Mouse (Mus musculus) megakaryocyte-erythroid progenitor cell, adult 5 weeks (primary cell): ENCODE results near the gene P4hb. TPM values are rescaled to one million over a fixed set of nuclear protein-coding genes. Genes with fewer than 3 reads are reported as not detected.

Source experiments
- polyA plus RNA-seq: library from polyadenylated mRNA; stranded (reverse); fragments of >175 nt; gene quantifications from 2 replicates; pipeline ENCODE4 v1.2.3, GENCODE M21; 2012

The P4hb gene
- 1,164 and 1,680 TPM in 2 replicates for polyA plus RNA-seq

DNA sequence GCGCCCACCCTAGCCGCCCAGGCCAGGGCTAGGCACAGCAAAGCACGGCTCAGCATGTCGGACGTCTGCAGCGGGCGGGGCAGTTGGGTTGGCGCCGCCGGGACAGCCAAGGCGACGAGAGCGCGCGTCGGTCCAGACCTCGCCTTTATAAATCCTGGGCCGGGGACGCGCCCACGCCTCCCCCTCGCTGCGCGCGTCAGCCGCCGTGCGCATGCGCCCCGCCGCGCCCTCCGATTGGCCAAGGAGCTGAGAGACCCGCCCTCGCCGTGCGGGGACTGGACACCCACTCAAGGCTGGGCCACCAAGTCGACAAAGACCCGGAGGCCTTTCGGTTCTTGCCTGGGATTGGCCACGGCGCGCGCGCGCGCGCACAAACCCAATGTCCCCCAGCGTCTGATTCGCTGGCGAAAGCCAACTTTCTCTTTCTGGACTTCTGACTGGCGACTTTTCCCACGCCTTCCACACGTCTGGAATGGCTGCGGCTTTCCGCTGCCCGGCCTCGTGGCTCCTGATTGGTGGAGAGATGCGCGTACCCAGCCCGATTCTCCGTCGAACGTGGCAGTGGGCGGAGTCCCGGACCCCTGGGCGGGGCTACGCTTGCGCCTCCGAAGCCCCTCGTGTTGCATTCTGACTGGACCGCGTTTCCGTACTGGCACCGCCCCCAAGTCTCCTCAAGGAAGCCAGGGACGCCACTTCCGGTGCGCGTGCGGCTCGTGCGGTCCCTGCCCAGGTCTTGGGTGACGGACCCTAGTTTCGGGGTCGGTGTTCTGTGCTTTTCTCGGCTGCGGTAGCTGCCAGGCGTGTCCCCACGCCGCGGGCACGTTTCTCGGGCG lies at the start of gene P4hb:
Gene P4hb, minus strand, starts transcription at position 502 of the 833 bp plus-strand sequence.

DNA sequence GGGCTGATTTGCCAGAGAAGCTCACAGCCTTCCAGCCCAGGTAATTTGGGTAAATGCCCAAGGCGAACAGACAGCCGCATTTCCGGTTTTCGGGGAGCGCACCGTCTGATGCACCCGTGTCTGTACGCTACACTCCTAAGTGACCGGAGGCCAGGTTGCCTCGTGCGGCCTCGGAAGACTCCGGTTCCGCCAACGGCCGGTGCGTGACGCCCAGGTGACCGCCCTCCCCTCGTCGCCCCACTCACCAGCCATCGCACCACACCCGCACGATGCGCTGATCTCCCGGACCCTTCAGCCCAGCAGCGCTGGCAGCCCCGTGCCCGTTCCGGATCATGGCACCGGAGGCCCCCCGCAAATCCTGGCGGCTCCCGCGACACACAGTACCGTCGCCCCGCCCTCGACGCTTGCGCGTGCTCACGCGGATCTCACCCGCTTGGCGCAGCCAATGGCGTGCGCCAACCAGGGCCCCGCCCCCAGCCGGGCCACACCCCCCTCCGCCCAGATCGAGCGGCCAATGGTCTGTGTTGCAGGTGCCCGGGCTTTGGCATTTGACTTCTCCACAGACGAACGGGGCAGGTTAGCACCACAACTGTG lies 44.6 kb upstream of the P4hb start, which contains the start of gene Pcyt2:
Gene Pcyt2, minus strand, starts transcription at position 418 of the 594 bp plus-strand sequence.

GRCm38 (mm10) chr11:120608241-120609034 lies 35.4 kb upstream of the P4hb start, which contains the start of gene Npb:
Npb (plus strand) TSS chr11:120608477.

DNA sequence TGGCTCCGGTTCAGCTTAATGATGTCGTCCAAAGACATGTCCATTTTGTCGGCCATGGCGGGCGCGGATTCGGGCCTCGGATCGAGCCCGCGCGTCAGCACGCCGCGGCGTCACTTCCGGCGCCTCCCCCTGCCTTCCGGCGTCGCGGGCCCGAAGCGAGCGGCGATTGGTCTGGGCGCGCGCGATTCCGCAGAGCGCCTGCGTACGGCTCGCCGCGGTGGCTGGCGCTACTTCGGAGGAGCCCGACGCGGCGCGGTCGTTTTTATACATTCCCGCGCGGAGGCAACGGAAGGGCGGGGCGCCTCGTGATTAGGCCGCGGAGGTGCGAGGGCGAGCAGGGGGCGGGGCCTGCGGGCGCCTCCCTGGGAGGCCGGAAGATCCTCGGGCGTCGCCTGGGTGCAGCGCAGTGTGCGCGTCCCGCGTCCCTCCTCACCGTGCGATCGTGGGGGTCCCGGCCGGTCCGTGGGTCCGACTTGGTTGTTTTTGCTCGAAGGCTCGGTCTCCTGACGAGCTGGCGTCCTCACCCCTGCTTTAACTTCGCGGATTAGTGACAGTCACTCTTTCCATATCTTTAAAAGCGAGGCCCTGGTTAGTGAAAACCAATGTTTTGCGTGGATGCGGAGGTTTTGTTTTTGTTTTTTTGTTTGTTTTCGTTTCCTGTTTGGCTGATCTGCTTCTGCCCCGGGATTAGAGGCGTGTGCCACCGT lies 25.4 kb upstream of the P4hb start, which contains the start of the genes Alyref and Anapc11:
Gene Alyref, minus strand, starts transcription at position 83 of the 707 bp plus-strand sequence.
Gene Anapc11, plus strand, starts transcription at position 139 of the 707 bp plus-strand sequence.

DNA sequence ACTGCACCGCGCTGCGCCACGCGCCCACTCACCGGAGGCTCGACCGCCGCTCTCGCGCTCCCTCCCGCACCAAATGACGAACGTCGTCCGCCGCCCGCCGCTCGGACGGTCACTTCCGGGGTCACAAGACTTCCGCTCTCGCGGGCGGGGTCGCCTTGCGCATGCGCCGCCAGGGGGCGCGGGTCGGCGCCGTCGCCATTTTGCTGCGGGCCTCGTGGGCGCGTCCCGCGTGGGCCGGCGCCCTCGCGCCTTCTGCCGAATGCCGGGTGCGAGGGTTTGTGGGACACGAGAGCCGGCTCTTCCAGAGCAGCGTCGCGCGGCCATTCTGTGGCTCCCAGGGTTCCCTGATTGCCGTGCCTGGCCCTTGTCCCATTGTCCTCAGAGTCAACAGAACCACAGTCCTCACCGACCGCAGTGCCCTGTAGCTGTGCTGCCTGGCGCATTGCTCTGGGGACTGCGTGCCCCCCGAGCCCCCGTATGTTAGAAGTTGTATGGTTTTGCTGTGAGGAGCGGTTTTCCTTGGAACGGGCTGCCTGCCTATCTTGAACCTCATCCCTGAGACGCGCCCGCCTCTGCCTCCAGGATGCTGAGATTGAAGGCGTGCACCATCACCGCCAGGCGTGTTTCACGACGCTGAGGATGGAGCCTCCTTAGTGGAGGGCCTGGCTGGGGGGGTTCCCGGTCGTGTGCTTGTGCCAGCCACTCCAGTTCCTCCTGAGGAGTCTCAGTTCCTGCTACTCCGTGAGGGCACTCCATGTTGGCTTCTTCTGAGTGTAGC lies 8.6 kb upstream of the P4hb start, which contains the start of gene Arhgdia:
Gene Arhgdia, minus strand, starts transcription at position 135 of the 778 bp plus-strand sequence.

DNA sequence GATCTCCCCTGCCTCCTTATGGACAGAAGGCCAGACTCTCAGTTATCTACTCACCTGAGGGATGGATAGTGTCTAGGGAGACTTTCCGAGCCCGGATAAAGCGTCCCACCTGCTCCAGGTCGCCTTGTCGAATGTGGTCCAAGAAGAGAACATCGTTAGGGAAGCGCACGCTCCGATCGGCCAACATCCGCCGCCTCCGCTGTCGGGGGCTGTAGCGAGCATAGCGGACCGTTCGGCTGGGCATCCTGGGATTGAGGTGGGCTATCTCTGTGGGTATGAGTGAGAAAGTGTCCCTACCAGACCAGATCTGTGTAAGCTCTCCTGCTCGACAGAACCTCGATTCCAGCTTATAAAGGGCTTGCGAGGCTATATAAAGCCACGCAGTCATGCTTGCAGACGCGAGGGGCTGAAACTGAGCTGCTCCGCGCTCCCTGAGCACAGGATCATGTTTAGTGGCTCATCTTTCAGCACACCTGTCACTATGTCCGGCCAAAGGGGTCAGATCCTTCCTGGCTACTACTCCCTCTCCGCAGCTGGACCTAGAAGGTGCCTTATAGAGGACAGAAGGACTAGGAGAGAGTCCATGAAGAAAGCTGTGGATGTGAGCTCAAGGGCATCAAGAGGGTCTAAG lies 22.1 kb downstream of the P4hb start, which contains the start of gene Ppp1r27:
Gene Ppp1r27, minus strand, starts transcription at position 323 of the 631 bp plus-strand sequence.

GRCm38 (mm10) chr11:120549168-120549945 lies 23.7 kb downstream of the P4hb start, which contains the start of gene Mcrip1:
Mcrip1 (minus strand) TSS chr11:120549727.

DNA sequence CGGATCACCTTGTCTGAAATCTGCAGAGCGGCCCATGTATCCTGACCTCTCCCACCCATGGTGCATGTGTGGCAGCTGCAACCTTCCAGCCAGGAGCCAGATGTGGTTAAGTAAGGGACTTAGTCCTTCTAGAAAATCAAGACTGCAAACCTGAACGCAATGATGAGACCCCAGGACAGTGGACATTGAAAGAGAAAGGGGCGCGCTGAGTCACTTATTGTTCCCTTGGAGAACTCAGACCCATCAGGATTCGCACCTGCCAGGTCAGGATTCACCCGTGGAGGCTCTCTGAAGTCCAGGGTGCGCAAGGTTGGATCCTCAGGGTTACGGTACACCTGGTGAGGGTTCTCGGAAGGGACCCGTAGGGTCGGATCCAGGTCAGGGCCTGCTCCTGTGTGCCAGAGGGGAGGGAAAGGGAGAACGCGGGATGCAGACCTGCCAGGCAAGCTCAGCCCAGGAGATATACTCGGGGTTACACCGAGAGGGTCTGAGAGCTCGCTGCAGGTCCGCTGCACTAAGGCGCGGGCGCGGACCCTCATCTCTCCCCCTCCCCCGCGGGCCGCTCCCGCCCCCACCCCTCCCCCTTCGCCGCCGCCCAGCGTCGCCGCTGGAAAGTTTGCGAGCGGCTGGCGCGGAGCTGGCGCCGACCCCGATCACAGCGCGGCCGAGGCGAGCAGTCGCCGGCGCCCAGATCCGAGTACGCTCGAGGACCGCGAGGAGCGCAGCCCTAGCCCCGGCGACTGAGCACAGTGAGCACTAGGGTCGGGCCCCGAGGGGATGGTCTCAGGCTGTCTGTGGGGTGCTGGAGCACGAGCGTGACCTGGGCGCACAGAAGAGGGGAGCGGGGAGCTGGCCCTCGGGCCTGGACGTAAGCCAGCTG lies 42.7 kb downstream of the P4hb start, which contains the start of gene Gcgr:
Gene Gcgr, plus strand, starts transcription at position 615 of the 880 bp plus-strand sequence.

Other genes with a start within 250 kb of the P4hb start
- gene Actg1, start 224.7 kb downstream of the P4hb start, polyA plus RNA-seq, result 934 and 983 TPM in 2 replicates
- not detected in 2 replicates for gene Fscn2, start 211.7 kb downstream of the P4hb start, polyA plus RNA-seq
- gene Faap100, start 194.5 kb downstream of the P4hb start, polyA plus RNA-seq, result 32.5 and 33.7 TPM in 2 replicates
- gene Nploc4, start 135.5 kb downstream of the P4hb start, polyA plus RNA-seq, result 48.3 and 52.9 TPM in 2 replicates
- 0.06 and 0.08 TPM in 2 replicates for gene Tspan10, start 130.6 kb downstream of the P4hb start, polyA plus RNA-seq
- 0.02 TPM in 1 of 2 replicates, not detected in the other for gene Pde6g, start 119.8 kb downstream of the P4hb start, polyA plus RNA-seq
- 9.0 and 9.9 TPM in 2 replicates for gene Oxld1, start 115.2 kb downstream of the P4hb start, polyA plus RNA-seq
- 31.2 and 32.6 TPM in 2 replicates for gene Ccdc137, start 115.1 kb downstream of the P4hb start, polyA plus RNA-seq
- 22.3 and 23.4 TPM in 2 replicates for gene Arl16, start 105.6 kb downstream of the P4hb start, polyA plus RNA-seq
- gene Mrpl12, start 88.6 kb downstream of the P4hb start, polyA plus RNA-seq, result 467 and 483 TPM in 2 replicates
- 47.2 and 58.4 TPM in 2 replicates for gene Slc25a10, start 81.4 kb downstream of the P4hb start, polyA plus RNA-seq
- gene Gcgr, start 42.6 kb downstream of the P4hb start, polyA plus RNA-seq, result not detected in 2 replicates
- 170 and 188 TPM in 2 replicates for gene Mcrip1, start 23.5 kb downstream of the P4hb start, polyA plus RNA-seq
- gene Ppp1r27, start 22.1 kb downstream of the P4hb start, polyA plus RNA-seq, result 0.24 TPM in 1 of 2 replicates, not detected in the other
- 1,098 and 1,284 TPM in 2 replicates for gene Arhgdia, start 8.4 kb upstream of the P4hb start, polyA plus RNA-seq
- gene Alyref, start 25.1 kb upstream of the P4hb start, polyA plus RNA-seq, result 339 and 360 TPM in 2 replicates
- 111 and 156 TPM in 2 replicates for gene Anapc11, start 25.2 kb upstream of the P4hb start, polyA plus RNA-seq
- gene Npb, start 35.2 kb upstream of the P4hb start, polyA plus RNA-seq, result 1.6 and 2.9 TPM in 2 replicates
- 93.8 and 116 TPM in 2 replicates for gene Pcyt2, start 44.7 kb upstream of the P4hb start, polyA plus RNA-seq
- 246 and 280 TPM in 2 replicates for gene Sirt7, start 52.0 kb upstream of the P4hb start, polyA plus RNA-seq
- 51.4 and 66.1 TPM in 2 replicates for gene Mafg, start 60.3 kb upstream of the P4hb start, polyA plus RNA-seq
- gene Pycr1, start 70.5 kb upstream of the P4hb start, polyA plus RNA-seq, result 1.2 and 1.5 TPM in 2 replicates
- gene Myadml2, start 74.9 kb upstream of the P4hb start, polyA plus RNA-seq, result 0.05 TPM in 1 of 2 replicates, not detected in the other
- gene Notum, start 87.9 kb upstream of the P4hb start, polyA plus RNA-seq, result 0.17 and 0.18 TPM in 2 replicates
- 360 and 376 TPM in 2 replicates for gene Aspscr1, start 99.7 kb upstream of the P4hb start, polyA plus RNA-seq
- gene Cenpx, start 140.5 kb upstream of the P4hb start, polyA plus RNA-seq, result 97.1 and 99.7 TPM in 2 replicates
- 59.1 and 87.9 TPM in 2 replicates for gene Lrrc45, start 140.7 kb upstream of the P4hb start, polyA plus RNA-seq
- gene Rac3, start 148.2 kb upstream of the P4hb start, polyA plus RNA-seq, result 5.4 and 8.3 TPM in 2 replicates
- 32.0 and 32.8 TPM in 2 replicates for gene Dcxr, start 154.0 kb upstream of the P4hb start, polyA plus RNA-seq
- not detected in 2 replicates for gene Cbr2, start 158.9 kb upstream of the P4hb start, polyA plus RNA-seq
- gene Hmga1b, start 189.5 kb upstream of the P4hb start, polyA plus RNA-seq, result 38.6 and 45.6 TPM in 2 replicates
- 54.4 and 68.5 TPM in 2 replicates for gene Rfng, start 211.0 kb upstream of the P4hb start, polyA plus RNA-seq
- 52.0 and 53.8 TPM in 2 replicates for gene Gps1, start 211.0 kb upstream of the P4hb start, polyA plus RNA-seq
- 131 and 148 TPM in 2 replicates for gene Dus1l, start 223.2 kb upstream of the P4hb start, polyA plus RNA-seq